Mouse (Mus musculus) neural tube, embryonic 13.5 days (tissue): ENCODE measurements around the gene 1700014D04Rik. TPM values are rescaled to one million over a fixed set of nuclear protein-coding genes. Genes with fewer than 3 reads are reported as not detected.
"Not testable (repeated sequence)": the region's sequence is repeated elsewhere in the genome, so short reads cannot be mapped to it uniquely, and the experiment has no call there.

Experiments
- ATAC-seq: fragments of 200-750 bp; cut with Nextera tagmentation; 2 replicates; pipeline ENCODE4 v1.8.0; 2017; ENCODE audit warnings: low read depth, mild to moderate bottlenecking, moderate TSS enrichment, moderate library complexity
- H3K27ac ChIP-seq: fragments of 300-500 bp; sonication (generic); replicated peaks from 2 replicates; pipeline ENCODE4 v1.5.1; 2015; ENCODE audit warnings: moderate library complexity, mild to moderate bottlenecking, inconsistent platforms
- H3K27me3 ChIP-seq: fragments of 300-500 bp; sonication (generic); 2 replicates; pipeline ENCODE4 v1.6.1; 2015; ENCODE audit warnings: mild to moderate bottlenecking, inconsistent platforms
- H3K36me3 ChIP-seq: fragments of 300-500 bp; sonication (generic); 2 replicates; pipeline ENCODE4 v1.6.1; 2015; ENCODE audit warnings: mild to moderate bottlenecking, inconsistent platforms
- H3K4me1 ChIP-seq: fragments of 300-500 bp; sonication (generic); replicated peaks from 2 replicates; pipeline ENCODE4 v1.6.1; 2015; ENCODE audit warnings: inconsistent platforms
- H3K4me2 ChIP-seq: fragments of 300-500 bp; sonication (generic); 2 replicates; pipeline ENCODE4 v1.6.1; 2015; ENCODE audit warnings: inconsistent platforms, mild to moderate bottlenecking, moderate library complexity
- H3K4me3 ChIP-seq: fragments of 300-500 bp; sonication (generic); 2 replicates; pipeline ENCODE4 v1.5.1; 2015; ENCODE audit warnings: mild to moderate bottlenecking, inconsistent platforms
- H3K9ac ChIP-seq: fragments of 300-500 bp; sonication (generic); 2 replicates; pipeline ENCODE4 v1.6.1; 2015; ENCODE audit warnings: moderate library complexity, mild to moderate bottlenecking, inconsistent platforms
- H3K9me3 ChIP-seq: fragments of 300-500 bp; sonication (generic); 2 replicates; pipeline ENCODE4 v1.6.1; 2016; ENCODE audit warnings: inconsistent platforms
- WGBS: fragments of 180-500 bp; shearing (Covaris S2); methylation state at CpG from one replicate; pipeline ENCODE4 v1.1.7; 2015; 5-methylcytosine and 5-hydroxymethylcytosine counted together
- polyA plus RNA-seq: library from polyadenylated mRNA; unstranded; fragments of >200 nt; fragmentation: Nextera tagmentation; extraction: Ambion mirVana; gene quantifications from 2 replicates; pipeline ENCODE4 v1.2.1, GENCODE M21; 2015

The 1700014D04Rik gene
- polyA plus RNA-seq: 0.17 TPM in 1 of 2 replicates, not detected in the other

- WGBS: 82% methylated on average over 9 of the region's 9 CpGs
These were observed at the start of gene 1700014D04Rik for GRCm38 (mm10) chr13:59746711-59747110. Gene 1700014D04Rik (minus strand): TSS chr13:59746752.

GRCm38 (mm10) chr13:59795807-59796465 lies 49.4 kb upstream of the 1700014D04Rik start:
- Histone ChIP-seq H3K36me3 (peaks cover 98% of the 10 kb centered on the region), H3K9me3 (no peaks in the 10 kb centered on the region), H3K4me3 (no peak overlapping the region), H3K27ac (no peak overlapping the region), H3K4me2 (no peak overlapping the region), H3K4me1 (no peaks in the 10 kb centered on the region), H3K9ac (no peak overlapping the region), H3K27me3 (no peaks in the 10 kb centered on the region)
- 96% methylated on average over 6 of the region's 6 CpGs for WGBS
- ATAC-seq: no peak

More at GRCm38 (mm10) chr13:59746711-59747110, at the start of gene 1700014D04Rik:
- H3K36me3 ChIP-seq: no peaks in the 10 kb centered on the region
- H3K27me3 ChIP-seq: no peaks in the 10 kb centered on the region
- no peak for ATAC-seq
- no peak within 1 kb of the TSS for H3K27ac ChIP-seq
- no peaks in the 10 kb centered on the region for H3K4me1 ChIP-seq
- no peak within 1 kb of the TSS for H3K9ac ChIP-seq
- no peak within 1 kb of the TSS for H3K4me3 ChIP-seq
- H3K4me2 ChIP-seq: no peak within 1 kb of the TSS
- no peaks in the 10 kb centered on the region for H3K9me3 ChIP-seq

GRCm38 (mm10) chr13:59794786-59795185 lies 48.2 kb upstream of the 1700014D04Rik start:
- H3K9me3 ChIP-seq: no peaks in the 10 kb centered on the region
- H3K27ac ChIP-seq: no peak overlapping the region
- no peaks in the 10 kb centered on the region for H3K27me3 ChIP-seq
- no peak for ATAC-seq
- H3K4me3 ChIP-seq: no peak overlapping the region
- no peak overlapping the region for H3K9ac ChIP-seq
- no peak overlapping the region for H3K4me2 ChIP-seq
- 100% methylated on average over 1 of the region's 1 CpGs for WGBS
- peaks cover 98% of the 10 kb centered on the region for H3K36me3 ChIP-seq
- no peaks in the 10 kb centered on the region for H3K4me1 ChIP-seq

GRCm38 (mm10) chr13:59782145-59782544 lies 35.6 kb upstream of the 1700014D04Rik start, which contains the start of gene Gm49354:
Gene Gm49354 (minus strand): TSS chr13:59782245.
- H3K27me3 ChIP-seq: no peaks in the 10 kb centered on the region
- WGBS: 91% methylated on average over 7 of the region's 7 CpGs
- no peak within 1 kb of the TSS for H3K9ac ChIP-seq
- H3K4me1 ChIP-seq: no peaks in the 10 kb centered on the region
- no peak for ATAC-seq
- peaks cover 99% of the 10 kb centered on the region for H3K36me3 ChIP-seq
- no peak within 1 kb of the TSS for H3K4me3 ChIP-seq
- no peak within 1 kb of the TSS for H3K4me2 ChIP-seq
- no peaks in the 10 kb centered on the region for H3K9me3 ChIP-seq
- no peak within 1 kb of the TSS for H3K27ac ChIP-seq

- 100% methylated on average over 1 of the region's 1 CpGs for WGBS
- not testable (repeated sequence) for H3K27me3 ChIP-seq, ATAC-seq
These were observed 33.3 kb upstream of the 1700014D04Rik start for GRCm38 (mm10) chr13:59779744-59780264.

GRCm38 (mm10) chr13:59779213-59779612 lies 32.7 kb upstream of the 1700014D04Rik start:
- Histone ChIP-seq H3K4me2 (no peak overlapping the region), H3K36me3 (peaks cover 95% of the 10 kb centered on the region)
- WGBS: 87% methylated on average over 4 of the region's 4 CpGs

More at GRCm38 (mm10) chr13:59779744-59780264, 33.3 kb upstream of the 1700014D04Rik start:
- H3K27ac ChIP-seq, H3K9me3 ChIP-seq, H3K4me1 ChIP-seq, H3K9ac ChIP-seq, H3K4me2 ChIP-seq, H3K4me3 ChIP-seq: not testable (repeated sequence)
- peaks cover 98% of the 10 kb centered on the region for H3K36me3 ChIP-seq

GRCm38 (mm10) chr13:59775168-59775567 lies 28.6 kb upstream of the 1700014D04Rik start:
- H3K27ac ChIP-seq: no peak overlapping the region
- H3K4me1 ChIP-seq: peaks cover 13% of the 10 kb centered on the region
- 89% methylated on average over 3 of the region's 3 CpGs for WGBS
- no peak overlapping the region for H3K9ac ChIP-seq
- H3K36me3 ChIP-seq: peaks cover 76% of the 10 kb centered on the region
- H3K9me3 ChIP-seq: no peaks in the 10 kb centered on the region
- H3K27me3 ChIP-seq: no peaks in the 10 kb centered on the region
- ATAC-seq: no peak
- no peak overlapping the region for H3K4me2 ChIP-seq
- H3K4me3 ChIP-seq: no peak overlapping the region

More at GRCm38 (mm10) chr13:59779213-59779612, 32.7 kb upstream of the 1700014D04Rik start:
- no peaks in the 10 kb centered on the region for H3K4me1 ChIP-seq
- no peak overlapping the region for H3K27ac ChIP-seq
- H3K4me3 ChIP-seq: no peak overlapping the region
- H3K9me3 ChIP-seq: no peaks in the 10 kb centered on the region
- H3K27me3 ChIP-seq: no peaks in the 10 kb centered on the region
- no peak overlapping the region for H3K9ac ChIP-seq
- ATAC-seq: no peak

- ATAC-seq: no peak
- no peaks in the 10 kb centered on the region for H3K9me3 ChIP-seq
- 72% methylated on average over 9 of the region's 9 CpGs for WGBS
- H3K4me3 ChIP-seq: no peak overlapping the region
- H3K36me3 ChIP-seq: peaks cover 38% of the 10 kb centered on the region
- H3K27ac ChIP-seq: peak overlapping the region; percentile 98
- H3K4me1 ChIP-seq: peaks cover 41% of the 10 kb centered on the region
- H3K9ac ChIP-seq: peak overlapping the region; percentile 79
- peak overlapping the region; percentile 65; the same call in 1 of the 2 replicates for H3K4me2 ChIP-seq
- no peaks in the 10 kb centered on the region for H3K27me3 ChIP-seq
These were observed 24.7 kb upstream of the 1700014D04Rik start for GRCm38 (mm10) chr13:59771257-59771656.

- Histone ChIP-seq H3K27me3 (no peaks in the 10 kb centered on the region), H3K27ac (peak overlapping the region; percentile 98), H3K9ac (peak overlapping the region; percentile 79), H3K4me1 (peaks cover 45% of the 10 kb centered on the region), H3K9me3 (no peaks in the 10 kb centered on the region), H3K36me3 (peaks cover 34% of the 10 kb centered on the region), H3K4me3 (peak overlapping the region; percentile 89), H3K4me2 (peak overlapping the region; percentile 65)
- no peak for ATAC-seq
- WGBS: 75% methylated on average over 9 of the region's 9 CpGs
These were observed 24.3 kb upstream of the 1700014D04Rik start for GRCm38 (mm10) chr13:59770847-59771246.

GRCm38 (mm10) chr13:59770164-59770562 lies 23.6 kb upstream of the 1700014D04Rik start:
- H3K27me3 ChIP-seq: no peaks in the 10 kb centered on the region
- peak; percentile 94 for ATAC-seq
- under 1% methylated on average over 28 of the region's 28 CpGs for WGBS

GRCm38 (mm10) chr13:59769296-59770163 lies 23.0 kb upstream of the 1700014D04Rik start, which contains the start of gene Isca1:
Gene Isca1 (minus strand): TSS chr13:59769810.
- peak; percentile 98 for ATAC-seq
- WGBS: under 1% methylated on average over 91 of the region's 91 CpGs
- Histone ChIP-seq H3K27me3 (no peaks in the 10 kb centered on the region), H3K4me1 (peaks cover 48% of the 10 kb centered on the region), H3K4me2 (peak within 1 kb of the TSS; percentile 65), H3K4me3 (peak within 1 kb of the TSS; percentile 89), H3K9ac (peak within 1 kb of the TSS; percentile 88), H3K36me3 (peaks cover 23% of the 10 kb centered on the region), H3K27ac (peak within 1 kb of the TSS; percentile 98), H3K9me3 (no peaks in the 10 kb centered on the region)

More at GRCm38 (mm10) chr13:59770164-59770562, 23.6 kb upstream of the 1700014D04Rik start:
- Histone ChIP-seq H3K36me3 (peaks cover 28% of the 10 kb centered on the region), H3K27ac (peak overlapping the region; percentile 98), H3K4me3 (peak overlapping the region; percentile 89), H3K9ac (peak overlapping the region; percentile 79), H3K4me2 (peak overlapping the region; percentile 65), H3K4me1 (peaks cover 48% of the 10 kb centered on the region), H3K9me3 (no peaks in the 10 kb centered on the region)
